Mouse (Mus musculus): ENCODE measurements around the gene Oprm1. TPM values are rescaled to one million over a fixed set of nuclear protein-coding genes. Genes with fewer than 3 reads are reported as not detected.
A peak's percentile ranks its signal among the peaks of the same experiment; 100 is the strongest.

Oprm1 gene
- polyA plus RNA-seq, 1 experiment from 2014 or later, result 0.31 TPM

DNA sequence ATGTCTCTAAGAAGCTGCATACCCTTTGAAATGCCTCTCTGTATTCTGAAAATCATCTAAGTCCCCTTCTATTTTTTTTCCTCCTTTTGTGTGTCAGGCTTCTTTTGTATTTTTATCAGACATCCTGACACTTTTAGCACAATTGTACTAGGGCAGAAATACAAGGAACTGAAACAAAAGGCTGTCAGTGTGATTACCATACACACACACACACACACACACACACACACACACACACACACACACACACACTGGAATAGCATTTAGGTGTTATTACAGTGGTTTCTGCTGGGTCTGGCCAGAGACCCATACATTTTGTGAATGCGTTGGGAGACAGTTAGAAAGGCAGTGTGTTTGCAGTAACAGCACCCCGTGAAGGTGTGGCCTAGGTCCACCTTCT lies 275.2 kb downstream of the Oprm1 start:
- H3K4me2 ChIP-seq (replicated peaks; ENCODE audit: low read depth, low read length), result no peak overlapping the region
- no peak overlapping the region for H3K4me3 ChIP-seq (ENCODE audit: low read depth, low read length)
- DNase-seq (ENCODE audit: low spot score) (no peak), ATAC-seq (ENCODE audit: low FRiP score) (no peak)
- no peaks in the 10 kb centered on the region for H3K27me3 ChIP-seq (ENCODE audit: control insufficient read depth, insufficient read depth, low read length)
- WGBS, result 91% methylated on average over 2 of the region's 2 CpGs
- H3K27ac ChIP-seq (ENCODE audit: low read depth, low read length), result no peak overlapping the region
- no peaks in the 10 kb centered on the region for H3K36me3 ChIP-seq (ENCODE audit: control insufficient read depth, insufficient read depth, low read length)
- no peaks in the 10 kb centered on the region for H3K9me3 ChIP-seq (ENCODE audit: control insufficient read depth, low read length)
- H3K4me1 ChIP-seq (replicated peaks; ENCODE audit: control insufficient read depth, insufficient read depth, low read length), result no peaks in the 10 kb centered on the region
- no peak overlapping the region for H3K9ac ChIP-seq (ENCODE audit: low read depth, low read length)

DNA sequence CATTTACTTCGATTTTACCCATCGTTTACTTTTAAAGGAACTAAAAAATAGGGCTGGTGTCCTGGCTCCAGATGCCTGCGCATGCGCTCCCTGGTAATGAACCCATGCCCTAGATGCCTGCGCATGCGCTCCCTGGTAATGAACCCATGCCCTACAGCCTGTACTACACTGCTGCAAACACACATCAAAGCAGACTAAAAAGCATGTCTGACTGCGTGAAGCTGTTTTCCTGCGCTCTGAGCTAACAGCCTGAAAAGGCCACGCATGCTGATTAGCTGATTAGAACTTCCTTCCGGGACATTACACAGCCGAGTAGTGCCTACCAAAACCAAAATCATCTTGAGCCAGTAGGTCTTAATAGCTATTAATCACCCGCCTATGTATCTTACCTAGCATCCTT lies 277.2 kb downstream of the Oprm1 start:
- Histone ChIP-seq H3K36me3 (ENCODE audit: control insufficient read depth, insufficient read depth, low read length) (no peaks in the 10 kb centered on the region), H3K9me3 (ENCODE audit: control insufficient read depth, low read length) (no peaks in the 10 kb centered on the region), H3K27me3 (ENCODE audit: control insufficient read depth, insufficient read depth, low read length) (no peaks in the 10 kb centered on the region), H3K9ac (ENCODE audit: low read depth, low read length) (no peak overlapping the region), H3K4me2 (replicated peaks; ENCODE audit: low read depth, low read length) (no peak overlapping the region), H3K4me3 (ENCODE audit: low read depth, low read length) (no peak overlapping the region), H3K4me1 (replicated peaks; ENCODE audit: control insufficient read depth, insufficient read depth, low read length) (no peaks in the 10 kb centered on the region), H3K27ac (ENCODE audit: low read depth, low read length) (no peak overlapping the region)
- ATAC-seq (ENCODE audit: low FRiP score) (no peak), DNase-seq (ENCODE audit: low spot score) (no peak)
- WGBS, result 85% methylated on average over 12 of the region's 12 CpGs

DNA sequence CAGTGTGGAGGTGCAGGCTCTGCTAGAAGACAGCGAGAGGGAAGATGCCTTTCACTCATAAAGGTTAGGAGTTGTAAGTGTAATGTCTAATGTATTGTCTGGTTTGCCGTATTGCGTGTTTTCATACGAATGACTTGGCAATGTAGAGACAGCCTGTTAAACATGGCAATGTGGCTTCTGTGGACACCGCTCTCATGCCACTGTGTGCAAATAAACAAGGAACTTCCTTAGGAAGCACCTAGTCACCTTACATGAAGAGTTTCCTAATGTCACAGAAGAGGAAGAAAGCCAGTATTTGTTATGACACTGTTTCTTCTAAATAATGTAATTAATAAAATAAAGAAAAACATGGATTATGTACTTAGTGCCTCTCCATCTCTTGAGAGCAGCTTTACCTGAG lies 278.9 kb downstream of the Oprm1 start:
- Histone ChIP-seq H3K27ac (ENCODE audit: low read depth, low read length) (no peak overlapping the region), H3K9ac (ENCODE audit: low read depth, low read length) (no peak overlapping the region), H3K4me3 (ENCODE audit: low read depth, low read length) (no peak overlapping the region), H3K4me1 (replicated peaks; ENCODE audit: control insufficient read depth, insufficient read depth, low read length) (no peaks in the 10 kb centered on the region), H3K4me2 (replicated peaks; ENCODE audit: low read depth, low read length) (no peak overlapping the region), H3K27me3 (ENCODE audit: control insufficient read depth, insufficient read depth, low read length) (no peaks in the 10 kb centered on the region), H3K36me3 (ENCODE audit: control insufficient read depth, insufficient read depth, low read length) (no peaks in the 10 kb centered on the region), H3K9me3 (ENCODE audit: control insufficient read depth, low read length) (no peaks in the 10 kb centered on the region)
- DNase-seq (ENCODE audit: low spot score) (no peak), ATAC-seq (ENCODE audit: low FRiP score) (no peak)
- 97% methylated on average over 5 of the region's 5 CpGs for WGBS

DNA sequence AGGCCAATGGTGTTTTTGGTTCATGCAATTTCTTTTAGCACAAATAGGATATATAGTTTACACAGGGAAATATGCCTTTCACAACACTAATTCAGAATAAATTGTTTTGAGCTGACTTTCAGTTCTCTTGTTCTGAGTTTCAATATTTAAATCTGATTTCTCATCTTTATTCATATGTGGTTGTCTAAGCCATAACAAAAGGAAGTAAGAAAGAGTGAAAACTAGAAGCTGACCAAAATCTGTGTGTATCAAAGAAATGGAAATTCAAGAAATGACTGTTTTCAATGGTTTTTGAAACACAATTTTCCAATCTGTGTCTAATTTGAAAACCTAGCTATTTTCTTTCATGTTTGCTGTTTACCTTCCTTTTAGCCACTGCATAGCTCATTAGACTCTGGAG lies 282.7 kb downstream of the Oprm1 start:
- DNase-seq (ENCODE audit: low spot score), result no peak
- no peak overlapping the region for H3K4me3 ChIP-seq (ENCODE audit: low read depth, low read length)
- no peaks in the 10 kb centered on the region for H3K9me3 ChIP-seq (ENCODE audit: control insufficient read depth, low read length)
- H3K27me3 ChIP-seq (ENCODE audit: control insufficient read depth, insufficient read depth, low read length), result no peaks in the 10 kb centered on the region
- no peak for ATAC-seq (ENCODE audit: low FRiP score)
- H3K9ac ChIP-seq (ENCODE audit: low read depth, low read length), result no peak overlapping the region
- H3K4me2 ChIP-seq (replicated peaks; ENCODE audit: low read depth, low read length), result no peak overlapping the region
- H3K27ac ChIP-seq (ENCODE audit: low read depth, low read length), result no peak overlapping the region
- no peaks in the 10 kb centered on the region for H3K36me3 ChIP-seq (ENCODE audit: control insufficient read depth, insufficient read depth, low read length)
- H3K4me1 ChIP-seq (replicated peaks; ENCODE audit: control insufficient read depth, insufficient read depth, low read length), result no peaks in the 10 kb centered on the region

DNA sequence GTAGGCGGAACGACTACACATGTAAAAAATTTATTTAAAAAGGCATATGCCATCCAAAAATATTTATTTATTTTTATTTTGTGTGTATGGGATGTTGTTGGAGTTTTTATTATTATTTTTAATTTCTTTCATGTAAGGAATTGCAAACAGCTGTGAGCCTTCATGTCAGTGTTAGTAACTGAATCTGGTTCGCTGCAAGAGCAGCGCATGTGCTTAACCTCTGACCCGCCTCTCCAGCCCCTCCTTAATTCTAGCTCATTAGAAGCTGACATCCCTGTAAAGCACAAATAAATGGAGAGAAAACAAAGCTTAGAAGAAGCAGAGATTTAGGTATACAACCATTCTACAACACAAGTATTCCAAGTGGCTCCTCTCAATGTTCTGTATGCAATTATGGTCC lies 285.6 kb downstream of the Oprm1 start:
- no peak overlapping the region for H3K4me3 ChIP-seq (ENCODE audit: low read depth, low read length)
- no peak overlapping the region for H3K27ac ChIP-seq (ENCODE audit: low read depth, low read length)
- no peaks in the 10 kb centered on the region for H3K36me3 ChIP-seq (ENCODE audit: control insufficient read depth, insufficient read depth, low read length)
- no peaks in the 10 kb centered on the region for H3K9me3 ChIP-seq (ENCODE audit: control insufficient read depth, low read length)
- H3K4me1 ChIP-seq (replicated peaks; ENCODE audit: control insufficient read depth, insufficient read depth, low read length), result no peaks in the 10 kb centered on the region
- H3K27me3 ChIP-seq (ENCODE audit: control insufficient read depth, insufficient read depth, low read length), result no peaks in the 10 kb centered on the region
- DNase-seq (ENCODE audit: low spot score), result peak; percentile 10
- no peak for ATAC-seq (ENCODE audit: low FRiP score)
- no peak overlapping the region for H3K4me2 ChIP-seq (replicated peaks; ENCODE audit: low read depth, low read length)
- H3K9ac ChIP-seq (ENCODE audit: low read depth, low read length), result no peak overlapping the region
- WGBS, result 77% methylated on average over 5 of the region's 5 CpGs

DNA sequence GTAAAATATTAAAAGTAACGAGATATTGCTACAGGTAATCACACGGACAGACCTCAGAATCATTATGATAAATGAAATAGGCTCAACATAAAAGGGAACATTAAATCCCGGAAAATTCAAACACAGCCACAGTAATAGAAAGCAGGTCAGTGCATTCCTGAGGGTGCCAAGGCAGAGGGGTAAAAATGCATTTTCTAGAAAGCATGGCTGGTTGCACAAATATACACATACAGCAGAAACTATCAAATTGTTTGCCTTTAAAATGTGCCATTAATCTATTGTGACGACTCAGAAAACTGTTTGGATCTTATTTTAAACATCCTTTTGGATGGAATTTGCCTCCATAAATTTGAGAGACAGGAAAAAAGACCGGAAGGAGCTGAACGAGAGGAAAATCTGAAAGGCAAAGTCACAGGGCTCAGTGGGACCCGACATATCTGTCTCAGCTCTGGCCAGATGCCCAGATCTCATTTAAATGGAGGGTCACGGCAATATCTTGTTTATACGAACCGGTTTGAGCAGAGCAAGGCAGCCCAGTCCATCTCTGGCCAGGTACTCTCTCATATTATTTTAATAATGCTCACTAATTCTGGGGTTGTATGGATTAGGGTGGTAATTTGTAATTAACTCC lies 289.1 kb downstream of the Oprm1 start:
- ATAC-seq (ENCODE audit: low FRiP score) (no peak), DNase-seq (ENCODE audit: low spot score) (no peak)
- Histone ChIP-seq H3K4me1 (replicated peaks; ENCODE audit: control insufficient read depth, insufficient read depth, low read length) (no peaks in the 10 kb centered on the region), H3K4me2 (replicated peaks; ENCODE audit: low read depth, low read length) (no peak overlapping the region), H3K36me3 (ENCODE audit: control insufficient read depth, insufficient read depth, low read length) (no peaks in the 10 kb centered on the region), H3K9me3 (ENCODE audit: control insufficient read depth, low read length) (no peaks in the 10 kb centered on the region), H3K9ac (ENCODE audit: low read depth, low read length) (no peak overlapping the region), H3K27me3 (ENCODE audit: control insufficient read depth, insufficient read depth, low read length) (no peaks in the 10 kb centered on the region), H3K4me3 (ENCODE audit: low read depth, low read length) (no peak overlapping the region), H3K27ac (ENCODE audit: low read depth, low read length) (no peak overlapping the region)
- WGBS, result 76% methylated on average over 10 of the region's 10 CpGs

DNA sequence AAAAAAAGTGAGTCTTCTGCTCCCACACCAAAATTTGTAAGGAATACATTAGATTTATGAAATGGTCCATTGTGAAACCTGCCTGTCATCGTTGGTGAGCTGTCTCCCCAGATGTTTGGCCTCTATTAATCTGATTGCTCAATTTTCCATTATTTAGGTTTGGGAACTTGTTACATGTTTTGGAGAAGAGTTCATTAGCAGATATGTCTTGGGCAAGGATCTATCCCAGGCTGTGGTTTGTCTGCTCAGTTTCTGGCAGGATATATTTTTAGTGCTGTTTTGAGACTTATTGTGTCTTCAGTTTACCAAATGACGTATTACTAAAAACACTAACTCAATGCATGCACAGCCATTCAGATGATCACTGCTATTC lies 289.6 kb downstream of the Oprm1 start:
- H3K27me3 ChIP-seq (ENCODE audit: control insufficient read depth, insufficient read depth, low read length), result no peaks in the 10 kb centered on the region
- H3K4me2 ChIP-seq (replicated peaks; ENCODE audit: low read depth, low read length), result no peak overlapping the region
- no peak overlapping the region for H3K9ac ChIP-seq (ENCODE audit: low read depth, low read length)
- no peak for DNase-seq (ENCODE audit: low spot score)
- no peak for ATAC-seq (ENCODE audit: low FRiP score)
- no peak overlapping the region for H3K27ac ChIP-seq (ENCODE audit: low read depth, low read length)
- H3K4me1 ChIP-seq (replicated peaks; ENCODE audit: control insufficient read depth, insufficient read depth, low read length), result no peaks in the 10 kb centered on the region
- 87% methylated on average over 2 of the region's 2 CpGs for WGBS
- no peaks in the 10 kb centered on the region for H3K9me3 ChIP-seq (ENCODE audit: control insufficient read depth, low read length)
- no peak overlapping the region for H3K4me3 ChIP-seq (ENCODE audit: low read depth, low read length)
- no peaks in the 10 kb centered on the region for H3K36me3 ChIP-seq (ENCODE audit: control insufficient read depth, insufficient read depth, low read length)

DNA sequence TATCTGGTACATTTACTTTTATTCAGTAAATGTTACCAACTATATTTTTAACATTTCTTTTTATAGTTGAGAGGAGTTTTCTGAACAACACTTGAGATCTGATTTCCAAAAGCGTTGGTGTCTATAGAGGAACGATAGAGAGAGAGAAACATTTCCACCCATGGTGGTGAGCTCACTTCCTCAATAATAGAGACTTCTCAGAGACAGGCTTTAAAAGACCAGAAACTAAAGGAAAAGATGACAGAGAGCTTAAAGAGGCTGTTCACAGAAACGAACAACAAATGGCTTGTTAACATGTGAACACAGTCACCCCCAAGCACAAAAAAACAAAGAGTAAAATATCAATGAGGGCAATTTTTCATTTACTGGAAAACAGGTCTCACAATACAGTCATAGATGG lies 291.6 kb downstream of the Oprm1 start:
- no peaks in the 10 kb centered on the region for H3K9me3 ChIP-seq (ENCODE audit: control insufficient read depth, low read length)
- no peak overlapping the region for H3K9ac ChIP-seq (ENCODE audit: low read depth, low read length)
- DNase-seq (ENCODE audit: low spot score) (no peak), ATAC-seq (ENCODE audit: low FRiP score) (no peak)
- no peak overlapping the region for H3K4me3 ChIP-seq (ENCODE audit: low read depth, low read length)
- H3K4me1 ChIP-seq (replicated peaks; ENCODE audit: control insufficient read depth, insufficient read depth, low read length), result no peaks in the 10 kb centered on the region
- no peaks in the 10 kb centered on the region for H3K36me3 ChIP-seq (ENCODE audit: control insufficient read depth, insufficient read depth, low read length)
- WGBS, result 84% methylated on average over 3 of the region's 3 CpGs
- H3K4me2 ChIP-seq (replicated peaks; ENCODE audit: low read depth, low read length), result no peak overlapping the region
- H3K27ac ChIP-seq (ENCODE audit: low read depth, low read length), result no peak overlapping the region
- no peaks in the 10 kb centered on the region for H3K27me3 ChIP-seq (ENCODE audit: control insufficient read depth, insufficient read depth, low read length)

DNA sequence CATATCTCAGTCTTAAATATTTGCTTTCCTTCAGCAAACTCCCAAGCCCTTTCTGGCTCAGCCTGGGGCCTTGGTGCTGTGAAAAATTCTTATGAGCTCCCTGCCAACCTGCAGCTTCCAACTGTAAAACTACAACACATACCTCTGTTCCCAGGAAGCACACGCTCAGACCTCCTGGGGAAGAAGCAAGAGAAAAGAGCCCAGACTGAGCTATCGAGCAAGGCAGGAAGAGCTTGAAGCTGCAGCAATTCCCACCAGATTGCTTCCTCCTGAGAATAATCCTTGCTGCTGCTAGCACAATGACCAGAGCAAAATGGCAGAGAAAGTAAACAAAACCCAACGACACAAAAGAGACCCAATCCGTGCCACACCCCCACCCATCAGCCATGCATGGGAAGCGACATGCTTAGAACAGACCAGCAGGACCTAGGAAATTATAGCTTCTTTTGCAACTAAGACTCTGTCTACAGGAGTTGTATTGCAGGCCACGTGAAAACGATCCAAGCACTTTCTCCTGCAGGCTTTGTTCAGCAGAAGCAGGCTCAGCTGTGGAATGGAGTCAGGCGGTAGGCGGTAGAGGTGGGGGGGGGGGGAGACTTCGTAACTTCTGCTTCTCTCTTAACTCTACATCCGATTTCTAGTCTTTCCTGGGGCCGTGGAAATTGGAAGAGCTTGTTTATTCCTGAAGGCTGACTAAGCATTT lies 294.2 kb downstream of the Oprm1 start, which contains the start of gene Ipcef1:
Gene Ipcef1 (minus strand): TSS at position 164 of the 703 bp plus-strand sequence.
- Histone ChIP-seq H3K27me3 (ENCODE audit: control insufficient read depth, insufficient read depth, low read length) (no peaks in the 10 kb centered on the region), H3K9me3 (ENCODE audit: control insufficient read depth, low read length) (no peaks in the 10 kb centered on the region), H3K9ac (ENCODE audit: low read depth, low read length) (peak within 1 kb of the TSS; percentile 12; the same call in 1 of the 2 replicates), H3K4me3 (ENCODE audit: low read depth, low read length) (no peak within 1 kb of the TSS), H3K4me2 (replicated peaks; ENCODE audit: low read depth, low read length) (no peak within 1 kb of the TSS), H3K4me1 (replicated peaks; ENCODE audit: control insufficient read depth, insufficient read depth, low read length) (no peaks in the 10 kb centered on the region), H3K36me3 (ENCODE audit: control insufficient read depth, insufficient read depth, low read length) (no peaks in the 10 kb centered on the region), H3K27ac (ENCODE audit: low read depth, low read length) (no peak within 1 kb of the TSS)
- DNase-seq (ENCODE audit: low spot score) (peak; percentile 33), ATAC-seq (ENCODE audit: low FRiP score) (peak; percentile 66)
- WGBS, result 29% methylated on average over 12 of the region's 12 CpGs
